Mouse (Mus musculus): ENCODE measurements around the gene Golph3. TPM values are rescaled to one million over a fixed set of nuclear protein-coding genes. Genes with fewer than 3 reads are reported as not detected.

Gene Golph3
- total RNA-seq, 2 experiments from 2014 or later: 64.1 to 92.7 TPM

DNA sequence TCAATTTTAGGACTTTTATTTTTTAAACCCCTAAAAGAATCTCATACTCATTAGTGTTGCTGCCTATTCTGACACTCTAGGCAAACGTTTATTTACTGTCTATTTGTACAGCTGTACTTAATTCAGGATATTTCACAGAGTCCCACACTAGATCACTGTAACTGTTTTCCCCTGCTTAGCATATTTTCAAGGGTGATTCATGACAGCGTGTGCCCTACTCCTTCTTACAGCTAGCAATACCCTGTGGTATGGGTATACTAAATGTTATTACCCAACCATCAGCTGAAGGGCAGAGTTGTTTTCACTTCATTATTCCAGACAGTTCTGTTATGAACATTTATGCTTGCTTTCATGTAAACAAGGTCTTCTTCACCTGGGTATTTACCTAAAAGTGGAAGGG, 5.3 kb upstream of the Golph3 start:
- ATAC-seq (replicated peaks; ENCODE audit: poor library complexity, severe bottlenecking): no peak

- no peak for ATAC-seq (replicated peaks; ENCODE audit: poor library complexity, severe bottlenecking)
These were observed 4.0 kb upstream of the Golph3 start for GRCm38 (mm10) chr15:12317290-12317689.

DNA sequence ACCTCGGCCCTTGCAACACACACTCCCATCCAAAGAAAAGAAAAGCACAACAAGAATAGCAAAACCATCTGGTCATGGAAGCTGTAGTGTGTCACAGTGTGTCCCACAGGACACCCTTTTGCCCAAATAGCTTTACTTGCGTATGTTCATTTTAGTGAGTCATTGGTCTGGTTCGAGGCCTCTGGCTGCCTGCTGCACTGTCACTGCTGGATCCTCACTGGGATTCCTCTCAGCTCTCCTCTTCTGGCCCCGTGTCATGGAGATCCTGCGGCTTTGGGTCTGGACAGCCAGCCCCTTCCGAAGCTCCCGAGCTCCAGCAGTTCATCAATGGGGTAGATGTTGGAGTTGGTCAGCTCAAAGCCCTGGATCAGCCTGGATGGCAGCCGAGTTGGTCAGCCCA, 2.8 kb upstream of the Golph3 start:
- ATAC-seq (replicated peaks; ENCODE audit: poor library complexity, severe bottlenecking): no peak

DNA sequence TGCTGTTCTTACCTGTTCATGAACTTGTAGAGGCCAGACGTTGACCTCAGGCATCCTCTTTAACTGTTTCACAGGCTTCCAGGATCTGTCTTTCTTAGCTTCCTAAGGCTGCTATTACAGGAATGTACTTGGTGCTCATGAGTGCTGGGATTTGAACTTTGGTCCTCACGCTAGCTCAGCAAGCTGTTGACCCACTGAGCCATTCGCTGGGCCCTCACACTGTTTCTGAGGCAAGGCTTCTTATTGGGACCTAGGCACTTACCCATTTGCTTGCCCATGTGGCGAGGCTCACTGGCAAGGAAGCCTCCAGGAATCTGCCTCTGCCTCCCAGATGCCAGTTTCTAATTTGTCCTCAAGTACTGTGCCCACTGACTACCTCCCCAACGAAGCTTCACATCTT, 1.4 kb upstream of the Golph3 start:
- no peak for ATAC-seq (replicated peaks; ENCODE audit: poor library complexity, severe bottlenecking)

GRCm38 (mm10) chr15:12320441-12321090, 684 bp upstream of the Golph3 start:
- ATAC-seq (replicated peaks; ENCODE audit: poor library complexity, severe bottlenecking): no peak

GRCm38 (mm10) chr15:12321788-12322621, 755 bp downstream of the Golph3 start, which contains the start of gene 1810049J17Rik:
Gene 1810049J17Rik, minus strand, starts transcription at chr15:12321899.
- peak; percentile 16; the same call in 1 of the 2 replicates for ATAC-seq (replicated peaks; ENCODE audit: poor library complexity, severe bottlenecking)

DNA sequence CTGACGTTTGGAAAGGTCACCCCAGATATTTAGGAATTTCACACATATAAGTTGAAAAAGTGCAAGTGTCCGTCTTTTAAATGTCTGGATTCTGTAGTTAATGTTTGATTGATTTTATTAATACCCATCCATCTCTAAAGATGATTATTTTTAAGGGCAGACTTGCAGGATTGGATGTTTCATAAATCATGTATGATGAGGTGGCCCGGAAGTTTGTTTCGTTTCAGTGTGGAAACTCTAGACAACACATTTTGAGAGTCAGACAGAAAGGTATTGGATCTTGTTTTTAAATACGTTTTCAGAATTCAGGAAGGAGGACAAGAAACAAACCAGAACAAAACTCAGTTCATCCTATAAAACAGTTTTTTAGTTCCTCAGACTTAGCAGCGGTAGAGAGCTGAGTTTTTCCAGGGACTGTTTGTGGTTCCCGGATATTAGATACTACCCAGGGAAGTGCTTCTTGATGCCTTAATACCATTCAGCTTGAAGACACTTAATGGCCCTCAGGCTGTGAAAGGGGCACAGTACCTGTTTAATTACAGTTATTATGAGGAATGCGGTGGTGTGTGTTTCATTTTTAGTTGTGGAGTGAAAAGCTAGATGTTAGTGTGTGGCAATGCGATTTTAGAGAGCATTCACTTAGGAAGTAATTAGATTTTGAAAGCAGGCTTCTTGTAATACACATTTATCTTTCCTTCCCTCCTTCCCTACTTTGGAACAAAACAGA, 1.6 kb downstream of the Golph3 start:
- no peak for ATAC-seq (replicated peaks; ENCODE audit: poor library complexity, severe bottlenecking)

DNA sequence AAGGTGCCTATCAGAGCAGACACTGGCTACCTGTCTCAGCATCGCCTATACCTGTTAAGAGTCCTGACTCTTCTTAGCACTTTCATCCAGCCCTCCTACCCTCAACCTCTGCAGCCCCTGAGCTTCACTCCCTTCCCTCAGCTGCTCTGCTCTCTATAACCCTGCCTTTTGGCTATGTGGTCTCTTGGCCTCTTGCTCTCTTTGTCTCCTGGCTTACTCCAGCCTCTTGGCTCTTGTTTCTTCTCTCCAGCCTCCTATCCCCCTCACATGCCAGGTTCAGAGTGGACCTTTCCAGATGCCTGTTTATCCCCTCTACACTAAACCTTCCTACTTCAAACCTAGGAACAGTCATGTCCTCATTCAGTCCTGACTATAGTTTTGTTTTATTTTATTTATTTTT, 3.1 kb downstream of the Golph3 start:
- ATAC-seq (replicated peaks; ENCODE audit: poor library complexity, severe bottlenecking): no peak

DNA sequence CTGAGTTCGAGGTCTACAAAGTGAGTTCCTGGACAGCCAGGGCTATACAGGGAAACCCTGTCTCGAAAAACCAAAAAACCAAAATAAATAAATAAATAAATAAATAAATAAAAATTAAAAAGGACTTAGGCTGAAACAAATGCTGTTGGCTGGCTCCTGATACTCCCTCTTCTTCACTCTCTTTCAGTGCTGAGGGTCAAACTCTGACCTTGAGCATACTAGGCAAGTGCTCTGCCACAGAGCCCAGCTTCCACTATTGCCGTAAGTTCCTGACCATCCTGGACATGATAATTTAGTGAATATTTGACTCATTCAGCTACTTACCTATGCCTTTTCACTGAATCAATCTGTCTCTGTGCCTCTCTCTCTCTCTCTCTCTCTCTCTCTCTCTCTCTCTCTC, 9.1 kb downstream of the Golph3 start:
- no peak for ATAC-seq (replicated peaks; ENCODE audit: poor library complexity, severe bottlenecking)

GRCm38 (mm10) chr15:12330892-12331291, 9.6 kb downstream of the Golph3 start:
- no peak for ATAC-seq (replicated peaks; ENCODE audit: poor library complexity, severe bottlenecking)

GRCm38 (mm10) chr15:12331300-12331699, 10.1 kb downstream of the Golph3 start:
- ATAC-seq (replicated peaks; ENCODE audit: poor library complexity, severe bottlenecking): no peak

- no peak for ATAC-seq (replicated peaks; ENCODE audit: poor library complexity, severe bottlenecking)
These were observed 13.1 kb downstream of the Golph3 start for GRCm38 (mm10) chr15:12334381-12334780.

DNA sequence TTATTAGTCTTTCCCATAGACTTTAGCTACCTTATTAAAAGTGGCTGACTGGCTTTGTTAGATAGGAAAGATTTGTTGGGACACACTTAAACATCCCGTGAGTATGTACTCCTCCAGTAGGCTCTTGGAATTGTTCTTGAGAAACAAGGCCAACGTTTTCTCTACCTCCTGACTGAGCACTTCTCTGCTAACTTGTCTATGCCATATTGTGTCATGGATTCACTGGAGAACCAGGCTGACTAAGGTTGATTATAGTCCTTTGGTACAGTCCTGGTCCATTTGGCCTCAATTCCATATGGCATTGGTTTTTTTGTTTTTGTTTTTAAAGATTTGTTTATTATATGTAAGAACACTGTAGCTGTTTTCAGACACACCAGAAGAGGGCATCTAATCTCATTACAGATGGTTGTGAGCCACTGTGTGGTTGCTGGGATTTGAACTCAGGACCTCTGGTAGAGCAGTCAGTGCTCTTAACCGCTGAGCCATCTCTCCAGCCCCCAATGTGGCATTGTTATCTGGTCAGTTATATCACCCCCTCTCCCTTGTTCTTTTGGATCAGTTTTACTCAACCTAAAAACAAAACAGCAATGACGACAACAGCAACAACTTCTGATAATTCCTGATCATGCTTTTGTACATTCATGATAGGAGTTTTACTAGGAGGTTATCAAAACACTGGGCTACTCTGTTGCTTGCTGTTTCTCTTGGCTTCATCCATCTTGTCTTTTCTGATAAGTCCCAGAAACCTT, 16.0 kb downstream of the Golph3 start:
- ATAC-seq (replicated peaks; ENCODE audit: poor library complexity, severe bottlenecking): no peak

GRCm38 (mm10) chr15:12337779-12338137, 16.5 kb downstream of the Golph3 start:
- no peak for ATAC-seq (replicated peaks; ENCODE audit: poor library complexity, severe bottlenecking)

GRCm38 (mm10) chr15:12340536-12341400, 19.5 kb downstream of the Golph3 start:
- ATAC-seq (replicated peaks; ENCODE audit: poor library complexity, severe bottlenecking): no peak

GRCm38 (mm10) chr15:12341401-12341758, 20.1 kb downstream of the Golph3 start:
- no peak for ATAC-seq (replicated peaks; ENCODE audit: poor library complexity, severe bottlenecking)

GRCm38 (mm10) chr15:12346916-12347315, 25.7 kb downstream of the Golph3 start:
- ATAC-seq (replicated peaks; ENCODE audit: poor library complexity, severe bottlenecking): no peak

DNA sequence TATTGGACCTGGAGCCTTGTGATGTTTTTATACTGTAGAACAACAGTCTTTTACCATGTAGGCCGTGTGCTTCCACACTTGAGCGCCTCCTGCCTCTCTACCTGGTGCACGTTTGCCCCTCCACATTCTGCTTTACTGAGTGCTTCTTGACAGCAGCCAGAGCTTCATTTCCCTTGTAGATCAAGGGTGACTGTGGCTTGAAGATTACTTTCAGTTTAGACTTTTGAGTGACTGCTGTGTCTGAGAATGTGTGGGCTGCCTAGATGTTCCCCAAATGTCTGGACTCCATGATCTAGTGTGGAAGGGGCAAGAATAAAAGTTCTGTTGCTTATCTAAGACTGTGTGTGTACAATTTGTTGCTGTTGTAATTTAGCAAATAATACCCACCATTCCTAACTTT, 27.7 kb downstream of the Golph3 start:
- ATAC-seq (replicated peaks; ENCODE audit: poor library complexity, severe bottlenecking): no peak; the same call in 1 of the 2 replicates

- peak; percentile 79 for ATAC-seq (replicated peaks; ENCODE audit: poor library complexity, severe bottlenecking)
These were observed 28.6 kb downstream of the Golph3 start for GRCm38 (mm10) chr15:12349840-12350239.

GRCm38 (mm10) chr15:12351470-12351869, 30.2 kb downstream of the Golph3 start:
- no peak for ATAC-seq (replicated peaks; ENCODE audit: poor library complexity, severe bottlenecking)
